Mouse (Mus musculus): ENCODE measurements around the gene Ttc39a.

DNA sequence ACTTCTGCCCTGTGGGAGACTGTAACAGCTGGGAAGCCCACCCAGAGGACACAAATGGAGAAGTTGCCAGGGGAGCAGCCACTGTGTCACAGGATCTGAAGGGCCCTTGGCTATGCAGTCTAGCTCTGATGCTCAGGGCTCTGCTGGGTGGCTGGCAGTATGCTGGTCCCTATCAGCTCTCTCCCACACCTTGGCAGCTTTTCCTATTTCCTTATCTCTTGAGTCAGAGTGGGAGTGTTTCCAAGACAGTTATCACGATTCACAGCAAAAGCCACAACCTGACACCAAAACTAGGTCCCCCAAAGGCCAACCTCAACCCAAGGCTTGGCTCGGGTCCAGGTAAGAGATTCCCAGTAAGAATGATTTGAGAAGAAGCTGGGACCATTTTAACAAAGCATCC lies 39.0 kb downstream of the Ttc39a start:
- no peak for TF ChIP-seq CTCF (IDR thresholded peaks at IDR 0.05; ENCODE audit: control insufficient read depth, insufficient read depth, insufficient replicate concordance, low read depth, low read length)
- no peak for TF ChIP-seq POLR2A (IDR thresholded peaks at IDR 0.05; ENCODE audit: control insufficient read depth, low read depth, low read length)

Measured in testis, adult 2 months (tissue).